Mouse (Mus musculus) mammary gland, adult 2 months (tissue): Measurements from ENCODE around the gene Gm35549. TPM values are rescaled to one million over a fixed set of nuclear protein-coding genes. Genes with fewer than 3 reads are reported as not detected.

Source experiments
- polyA plus RNA-seq: library from polyadenylated mRNA; depleted of rRNA; stranded (reverse); fragments of >200 nt; gene quantifications from 2 replicates; pipeline ENCODE4 v1.2.3, GENCODE M21; 2012; ENCODE audit warnings: low replicate concordance; rRNA removed

Gene Gm35549
- not detected in 2 replicates for polyA plus RNA-seq

DNA sequence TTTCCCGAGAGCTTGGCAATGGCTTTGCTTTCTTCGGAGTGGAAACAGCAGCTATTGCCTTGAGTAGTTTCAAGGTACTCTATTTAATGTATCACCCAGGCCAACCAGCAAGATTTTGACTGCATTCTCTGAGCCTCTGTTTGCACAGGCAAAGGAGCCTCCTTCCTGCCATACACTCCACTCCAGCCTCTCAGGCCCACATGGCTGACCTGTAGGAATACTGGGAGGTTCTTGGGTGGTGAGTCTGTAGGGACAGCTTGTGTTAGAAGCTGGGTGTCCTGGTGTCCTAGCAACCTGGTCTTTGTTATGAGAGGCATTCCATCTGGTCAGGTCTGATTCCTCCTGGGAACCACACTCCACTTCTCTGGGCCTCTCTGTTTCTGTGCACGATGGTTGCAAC lies at the start of gene Gm35549:
Gm35549 (minus strand) TSS at position 276 of the 400 bp plus-strand sequence.

DNA sequence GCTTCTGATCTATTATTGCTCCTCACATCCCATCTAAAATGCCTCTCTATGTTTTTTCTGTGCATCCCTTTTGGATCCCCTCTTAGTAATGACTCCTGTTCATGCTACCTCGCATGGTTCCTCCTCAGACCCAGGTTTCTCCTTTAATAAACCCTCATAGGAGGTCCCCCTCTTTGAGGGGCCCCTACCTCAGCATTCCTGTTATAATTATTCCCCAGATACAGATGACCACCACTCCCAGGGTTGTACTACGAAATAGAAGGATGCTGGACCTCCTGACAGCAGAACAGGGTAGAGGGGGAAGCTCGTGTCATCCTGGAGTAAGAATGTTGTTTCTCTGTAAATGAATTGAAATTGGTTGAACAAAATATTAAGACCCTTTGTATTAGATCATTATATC lies 41.5 kb upstream of the Gm35549 start, which contains the start of gene Zkscan7:
Zkscan7 (plus strand) TSS at position 301 of the 400 bp plus-strand sequence.

DNA sequence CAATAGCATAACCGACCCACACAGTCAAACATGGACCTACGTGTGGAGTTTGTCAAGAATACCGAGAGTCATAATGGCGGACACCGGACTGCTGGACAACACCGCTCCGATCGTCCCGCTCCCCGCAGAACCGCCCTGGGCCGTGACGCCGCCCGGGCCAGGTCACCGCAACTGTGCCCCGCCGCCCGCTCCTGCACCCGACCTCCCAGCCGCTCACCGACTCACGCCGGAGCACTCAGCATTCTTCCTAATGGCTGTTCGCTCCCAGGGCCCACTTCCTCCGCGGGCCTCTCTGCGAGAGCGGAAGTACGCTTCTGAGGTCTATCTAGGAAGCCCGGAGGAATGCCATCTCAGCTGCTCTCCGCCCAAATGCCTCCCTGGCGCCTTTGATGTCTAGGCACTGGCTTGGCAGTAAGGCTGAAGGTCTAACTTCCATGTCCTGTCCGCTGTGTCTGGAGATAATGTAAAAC lies 21.9 kb upstream of the Gm35549 start, which contains the start of gene Zfp445:
Zfp445 (minus strand) TSS at position 310 of the 470 bp plus-strand sequence.

DNA sequence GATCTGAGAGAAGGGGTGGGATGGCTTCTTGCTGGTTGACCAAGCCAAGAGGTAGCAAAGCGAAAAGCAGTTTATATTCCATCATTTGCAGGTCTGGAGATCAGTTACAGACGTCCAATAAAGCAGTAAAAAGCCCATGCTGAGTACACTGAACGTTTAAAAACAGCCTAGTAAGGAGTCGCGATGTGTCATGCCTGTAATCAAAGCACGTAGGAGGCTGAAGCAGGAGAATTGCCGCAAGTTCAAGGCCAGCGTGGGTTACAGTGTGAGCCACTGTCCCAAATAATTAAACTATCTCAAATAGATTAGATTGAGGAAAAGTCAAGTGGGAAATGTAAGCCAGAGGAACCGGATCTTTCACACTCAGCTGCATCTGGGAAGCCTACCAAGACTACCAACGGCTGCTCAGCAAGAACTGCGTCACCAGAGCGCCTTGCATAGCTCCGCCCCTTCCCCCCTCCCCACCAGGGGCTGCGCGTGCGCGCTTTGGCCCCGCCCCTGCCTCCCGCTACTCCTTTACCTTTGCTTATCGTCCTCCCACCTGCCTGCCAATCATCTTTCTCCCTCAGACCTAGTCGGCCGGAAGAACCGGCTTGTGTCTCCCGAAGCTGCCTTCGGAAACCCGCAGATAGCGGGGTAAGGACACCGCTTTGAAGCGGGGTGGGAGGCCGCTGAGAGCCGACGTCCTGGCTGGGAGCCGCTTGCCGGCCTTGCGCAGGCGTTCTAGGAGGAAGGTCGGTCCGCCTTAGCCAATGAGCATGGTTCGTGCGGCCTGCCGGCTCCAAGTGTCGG lies 38.6 kb downstream of the Gm35549 start, which contains the start of gene Tcaim:
Tcaim (plus strand) TSS at position 487 of the 792 bp plus-strand sequence.

Other genes with a start within 250 kb of the Gm35549 start
- 0.02 and 0.07 TPM in 2 replicates for gene Topaz1, start 96.7 kb downstream of the Gm35549 start, polyA plus RNA-seq
- 3.5 and 7.3 TPM in 2 replicates for gene Tcaim, start 38.5 kb downstream of the Gm35549 start, polyA plus RNA-seq
- gene Zfp445, start 22.0 kb upstream of the Gm35549 start, polyA plus RNA-seq = 22.7 and 45.1 TPM in 2 replicates
- gene Zkscan7, start 41.6 kb upstream of the Gm35549 start, polyA plus RNA-seq = 1.8 and 3.0 TPM in 2 replicates
- 0.41 and 0.57 TPM in 2 replicates for gene Zfp105, start 79.0 kb upstream of the Gm35549 start, polyA plus RNA-seq
- gene 1110059G10Rik, start 107.0 kb upstream of the Gm35549 start, polyA plus RNA-seq = 1.3 and 2.5 TPM in 2 replicates
- 0.57 and 0.66 TPM in 2 replicates for gene Kif15, start 107.0 kb upstream of the Gm35549 start, polyA plus RNA-seq
- 13.2 and 17.8 TPM in 2 replicates for gene Tmem42, start 177.3 kb upstream of the Gm35549 start, polyA plus RNA-seq
- 0.06 and 0.17 TPM in 2 replicates for gene Tgm4, start 190.7 kb upstream of the Gm35549 start, polyA plus RNA-seq